Mouse (Mus musculus) spleen, embryonic (tissue): ENCODE measurements at regions not wholly inside any gene's neighbourhood (a gene's known extent, or its start where the extent isn't known, plus 50 kb on each side); places are given as distances from the start of the nearest gene placed in this dataset.

Experiments
- CTCF ChIA-PET: fragments of 350-600 bp; sonication (Branson Sonifier 250); formaldehyde crosslinking; loops from one replicate; lab custom pipeline; 2022; lab: Charles Lee

DNA sequence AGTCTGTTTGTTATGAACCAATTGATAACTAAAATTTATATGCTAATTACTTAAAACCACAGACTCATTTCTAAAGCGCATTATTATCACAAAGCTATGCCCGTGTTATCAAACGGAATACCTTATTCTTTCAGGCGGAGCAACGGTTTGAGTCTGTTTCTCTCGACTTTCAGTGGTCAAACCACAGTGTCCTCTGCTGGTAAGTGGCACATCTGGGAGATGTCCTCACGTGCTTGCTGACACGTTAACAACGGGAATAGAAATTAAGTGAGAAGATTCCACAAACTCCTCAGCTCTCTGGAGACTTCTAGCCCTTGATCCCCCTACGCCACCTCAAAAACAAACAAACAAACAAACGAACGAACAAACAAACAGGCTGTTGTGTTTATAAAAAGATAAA is 58.9 kb upstream of the Syt13 start:
- CTCF ChIA-PET, result no interaction called here

GRCm38 (mm10) chr2:92860502-92861197 is 54.2 kb upstream of the Syt13 start:
- CTCF ChIA-PET, result no interaction called here
